29 mouse cellular contexts compared by ENCODE assay signal in the genomic region with DNA sequence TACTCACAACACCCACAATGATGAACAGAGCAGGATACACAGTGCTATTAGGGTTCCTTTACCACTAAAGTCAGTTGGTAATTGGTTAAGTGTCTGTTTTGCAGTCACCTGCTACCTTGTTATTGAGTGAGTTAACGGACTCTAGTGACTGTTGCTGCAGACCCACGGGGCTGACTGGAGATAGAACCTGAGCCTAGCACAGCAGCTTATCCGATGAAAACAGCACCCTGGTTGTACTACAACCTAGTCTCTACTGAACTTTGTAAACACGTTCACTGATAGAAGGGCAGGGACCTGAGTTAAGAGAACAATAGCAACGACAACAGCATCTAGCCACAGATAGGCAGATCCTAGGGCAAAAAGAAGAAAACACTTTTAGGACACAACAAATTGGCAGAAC.
DNase-seq lines count a peak whose midpoint lies in the region; ATAC-seq and TF ChIP-seq lines count a peak whose summit lies in the region.
"Had no signal": no experiment of that assay in that cellular context is flagged by ENCODE, and none has a peak within 500 bp of the region (broad histone marks: within the 10 kb centered on the region; RNA-seq: fewer than 3 reads in every experiment).

No protein-coding gene starts in this region.

- no peaks in the 10 kb centered on the region for H3K9me3 ChIP-seq in liver, embryonic 13.5 days (replicated peaks)
- H3K9me3 ChIP-seq in liver, embryonic 16.5 days (replicated peaks; ENCODE audit: control insufficient read depth, low read length) = no peaks in the 10 kb centered on the region
- H3K9me3 ChIP-seq: embryonic facial prominence, embryonic 10.5 days; embryonic facial prominence, embryonic 13.5 days; forebrain, embryonic 13.5 days; heart, embryonic 12.5 days; heart, embryonic 15.5 days; hindbrain, embryonic 10.5 days; hindbrain, embryonic 13.5 days had no signal

- 0 out of 2 replicates have a peak overlapping the region, but pooled peaks have one; percentile 23 for H3K27ac ChIP-seq in liver, embryonic 13.5 days
- no peak overlapping the region for H3K27ac ChIP-seq in liver, embryonic 16.5 days (ENCODE audit: low read length)
- no peak overlapping the region for H3K27ac ChIP-seq in thymus, adult 2 months (ENCODE audit: control insufficient read depth, insufficient read depth, low read length)
- H3K27ac ChIP-seq: embryonic facial prominence, embryonic 10.5 days; embryonic facial prominence, embryonic 13.5 days; forebrain, embryonic 13.5 days; heart, embryonic 15.5 days; hindbrain, embryonic 10.5 days; hindbrain, embryonic 13.5 days had no signal

- no peak overlapping the region for H3K4me3 ChIP-seq in liver, embryonic 13.5 days (replicated peaks)
- no peak overlapping the region for H3K4me3 ChIP-seq in liver, embryonic 16.5 days (ENCODE audit: low read depth, low read length)
- no peak overlapping the region for H3K4me3 ChIP-seq in thymus, adult 2 months (ENCODE audit: control insufficient read depth, insufficient read depth, low read length)
- H3K4me3 ChIP-seq: embryonic facial prominence, embryonic 10.5 days; embryonic facial prominence, embryonic 13.5 days; erythroblast, embryonic 14.5 days; forebrain, embryonic 13.5 days; heart, embryonic 12.5 days; heart, embryonic 15.5 days; hindbrain, embryonic 10.5 days; hindbrain, embryonic 13.5 days had no signal

- WGBS in liver, embryonic 13.5 days (ENCODE audit: insufficient replicate concordance) = 23% methylated on average over 5 of the region's 5 CpGs
- WGBS in liver, embryonic 16.5 days (ENCODE audit: insufficient replicate concordance) = 16% methylated on average over 5 of the region's 5 CpGs
- 87% methylated on average over 5 of the region's 5 CpGs for WGBS in thymus, adult 2 months

- no peak for TF ChIP-seq POLR2A in thymus, adult 2 months (IDR thresholded peaks at IDR 0.05; ENCODE audit: control insufficient read depth, extremely low read depth, insufficient read depth, low read length, poor library complexity)

- no peaks in the 10 kb centered on the region for H3K27me3 ChIP-seq in liver, embryonic 13.5 days
- H3K27me3 ChIP-seq in liver, embryonic 16.5 days (ENCODE audit: control insufficient read depth, insufficient read depth, low read depth, low read length) = no peaks in the 10 kb centered on the region
- no peaks in the 10 kb centered on the region for H3K27me3 ChIP-seq in thymus, adult 2 months (ENCODE audit: control insufficient read depth, insufficient read depth, low read length)
- H3K27me3 ChIP-seq: embryonic facial prominence, embryonic 13.5 days; heart, embryonic 12.5 days; heart, embryonic 15.5 days; hindbrain, embryonic 13.5 days had no signal

- no peak overlapping the region for H3K9ac ChIP-seq in liver, embryonic 13.5 days
- H3K9ac ChIP-seq in liver, embryonic 16.5 days (ENCODE audit: low read depth, low read length) = no peak overlapping the region
- H3K9ac ChIP-seq: embryonic facial prominence, embryonic 13.5 days; forebrain, embryonic 13.5 days; heart, embryonic 12.5 days; heart, embryonic 15.5 days; hindbrain, embryonic 13.5 days had no signal

- peak; percentile 22 for DNase-seq in liver
- DNase-seq in liver, embryonic 13.5 days = peak; percentile 20
- DNase-seq in adrenal gland, postnatal 4 days (ENCODE audit: low spot score in 2 of 2) = no peak
- DNase-seq in thymus, adult 2 months = no peak
- no peak for DNase-seq in ovary, postnatal 10 days (ENCODE audit: low spot score)
- DNase-seq: adrenal gland, adult 8-10 months; adrenal gland, postnatal 25 days; cerebellum, adult 18-20 months; cerebellum, adult 9-10 months; cerebellum, postnatal 14 days; embryo, embryonic 11 days; gastrocnemius, postnatal 10 days; gastrocnemius, postnatal 36 days; heart, adult 11 months; heart, postnatal 10 days; heart, postnatal 36 days had no signal

- TF ChIP-seq CTCF in thymus, adult 2 months (IDR thresholded peaks at IDR 0.05; ENCODE audit: borderline replicate concordance, control insufficient read depth, extremely low read depth, insufficient read depth, low read length, poor library complexity) = no peak

- H3K4me1 ChIP-seq in liver, embryonic 13.5 days (replicated peaks) = peaks cover 22% of the 10 kb centered on the region
- H3K4me1 ChIP-seq in liver, embryonic 16.5 days (ENCODE audit: control insufficient read depth, low read depth, low read length) = peaks cover 5% of the 10 kb centered on the region
- H3K4me1 ChIP-seq in thymus, adult 2 months (replicated peaks; ENCODE audit: control insufficient read depth, insufficient read depth, low read length) = no peaks in the 10 kb centered on the region
- H3K4me1 ChIP-seq: embryonic facial prominence, embryonic 10.5 days; embryonic facial prominence, embryonic 13.5 days; forebrain, embryonic 13.5 days; heart, embryonic 12.5 days; heart, embryonic 15.5 days; hindbrain, embryonic 10.5 days had no signal

- no peak overlapping the region for H3K4me2 ChIP-seq in liver, embryonic 13.5 days
- H3K4me2 ChIP-seq in liver, embryonic 16.5 days (ENCODE audit: low read depth, low read length) = no peak overlapping the region
- H3K4me2 ChIP-seq: embryonic facial prominence, embryonic 13.5 days; forebrain, embryonic 13.5 days; heart, embryonic 12.5 days; heart, embryonic 15.5 days; hindbrain, embryonic 13.5 days had no signal

- no peaks in the 10 kb centered on the region for H3K36me3 ChIP-seq in liver, embryonic 13.5 days
- no peaks in the 10 kb centered on the region for H3K36me3 ChIP-seq in liver, embryonic 16.5 days (ENCODE audit: control insufficient read depth, insufficient read depth)
- H3K36me3 ChIP-seq in thymus, adult 2 months (ENCODE audit: control insufficient read depth, insufficient read depth, low read length) = no peaks in the 10 kb centered on the region
- H3K36me3 ChIP-seq: embryonic facial prominence, embryonic 10.5 days; embryonic facial prominence, embryonic 13.5 days; heart, embryonic 12.5 days; heart, embryonic 15.5 days; hindbrain, embryonic 10.5 days; hindbrain, embryonic 13.5 days had no signal

- ATAC-seq in liver, embryonic 13.5 days (ENCODE audit: low read depth) = peak; percentile 86
- peak; percentile 81 for ATAC-seq in liver, embryonic 16.5 days (ENCODE audit: low read depth)
- ATAC-seq in megakaryocyte-erythroid progenitor cell, adult 5-6 weeks (replicated peaks; ENCODE audit: low FRiP score, low TSS enrichment, poor library complexity, severe bottlenecking) = peak; percentile 85
- ATAC-seq: activated CD4-positive, CD25-positive, alpha-beta regulatory T cell, adult 4 months; forebrain, embryonic 13.5 days; forebrain, embryonic 16.5 days; hindbrain, embryonic 16.5 days had no signal

Comparison
In these comparisons a context has a peak if more than half of its experiments do, and no peak if none do; other contexts are left out.
1. DNase-seq: peak in liver (single experiment) and liver, embryonic 13.5 days (single experiment); none in adrenal gland, postnatal 4 days (0 of 2), thymus, adult 2 months (single experiment) and ovary, postnatal 10 days (single experiment).
2. Peak in every context shown above with its lines, with median percentiles within 50 percentile points of each other: ATAC-seq.